Mouse (Mus musculus) heart, adult 10 weeks (tissue): Measurements from ENCODE around the gene Nrk. TPM values are rescaled to one million over a fixed set of nuclear protein-coding genes. Genes with fewer than 3 reads are reported as not detected.

Experiments used
- polyA plus RNA-seq: library from polyadenylated mRNA; stranded (reverse); fragments of 350-450 nt; fragmentation: Illumina TruSeq; extraction: RNeasy Lipid Tissue Mini Kit (QIAGEN cat#74804); gene quantifications from one replicate; pipeline ENCODE4 v1.2.3, GENCODE M21; 2014; ENCODE audit warnings: low read depth, low replicate concordance

Nrk gene
- 0.50 TPM for polyA plus RNA-seq

DNA sequence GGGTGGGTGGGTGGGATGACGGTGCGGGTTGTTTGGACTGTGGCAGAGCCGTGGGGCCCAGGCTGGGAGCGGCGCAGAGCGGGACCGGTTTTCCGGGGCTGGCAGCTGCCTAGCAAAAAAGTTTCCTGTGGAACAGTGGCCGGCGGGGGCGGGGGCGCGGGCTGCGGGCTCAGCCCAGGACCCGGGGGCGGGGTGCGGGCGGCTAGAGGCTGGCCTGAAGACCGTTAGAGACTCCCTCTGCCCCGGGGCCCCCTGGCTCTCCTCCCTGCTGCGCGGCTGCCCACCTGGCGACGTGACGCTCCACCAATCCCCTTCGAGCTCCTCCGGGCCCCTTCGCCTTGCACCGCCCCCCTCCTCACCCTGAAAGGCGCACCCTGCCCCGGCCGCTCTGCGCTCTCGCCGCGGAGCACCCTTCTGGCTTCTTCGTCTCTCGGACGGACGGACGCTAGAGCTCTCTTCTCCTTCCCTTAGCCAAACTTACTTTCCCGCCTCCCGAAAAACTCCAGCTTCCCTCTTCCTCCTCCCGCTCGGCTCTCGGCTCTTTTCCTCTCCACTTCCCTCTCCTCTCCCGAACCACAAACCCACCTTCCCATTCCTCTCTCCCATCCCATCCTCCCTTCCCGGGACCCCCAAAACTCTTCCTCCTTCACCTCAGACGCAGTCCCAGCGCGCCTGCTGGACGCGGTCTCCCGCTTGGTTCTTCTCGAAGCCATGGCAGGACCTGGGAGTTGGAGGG lies at the start of gene Nrk:
Gene Nrk, plus strand, starts transcription at position 390 of the 736 bp plus-strand sequence.

Other genes starting within 250 kb of the Nrk start
- gene Serpina7, start 170.8 kb downstream of the Nrk start, polyA plus RNA-seq, result not detected
- not detected for gene 4930513O06Rik, start 171.8 kb downstream of the Nrk start, polyA plus RNA-seq